Mouse (Mus musculus): Measurements from ENCODE around the gene 4933421I07Rik. TPM values are rescaled to one million over a fixed set of nuclear protein-coding genes. Genes with fewer than 3 reads are reported as not detected.

4933421I07Rik gene
- not detected in 2 replicates for total RNA-seq (2015; ENCODE audit: low replicate concordance)
- total RNA-seq (2017; ENCODE audit: low replicate concordance): not detected in 2 replicates

GRCm38 (mm10) chr7:42447850-42448249 is at the start of gene 4933421I07Rik:
Gene 4933421I07Rik (minus strand): TSS chr7:42448120.
- ATAC-seq (replicated peaks; ENCODE audit: low FRiP score, poor library complexity, severe bottlenecking): no peak

- no peak for ATAC-seq (replicated peaks; ENCODE audit: low FRiP score, poor library complexity, severe bottlenecking)
Observed at GRCm38 (mm10) chr7:42497356-42497755, 49.4 kb upstream of the 4933421I07Rik start.

- no peak for ATAC-seq (replicated peaks; ENCODE audit: low FRiP score, poor library complexity, severe bottlenecking)
Observed at GRCm38 (mm10) chr7:42496202-42496601, 48.3 kb upstream of the 4933421I07Rik start.

GRCm38 (mm10) chr7:42490859-42491258 is 42.9 kb upstream of the 4933421I07Rik start:
- no peak for ATAC-seq (replicated peaks; ENCODE audit: low FRiP score, poor library complexity, severe bottlenecking)

- ATAC-seq (replicated peaks; ENCODE audit: low FRiP score, poor library complexity, severe bottlenecking): no peak
Observed at GRCm38 (mm10) chr7:42490358-42490757, 42.4 kb upstream of the 4933421I07Rik start.

GRCm38 (mm10) chr7:42454640-42455039 is 6.7 kb upstream of the 4933421I07Rik start:
- ATAC-seq (replicated peaks; ENCODE audit: low FRiP score, poor library complexity, severe bottlenecking): no peak

GRCm38 (mm10) chr7:42450618-42451017 is 2.7 kb upstream of the 4933421I07Rik start:
- ATAC-seq (replicated peaks; ENCODE audit: low FRiP score, poor library complexity, severe bottlenecking): no peak

GRCm38 (mm10) chr7:42447352-42447751 is 568 bp downstream of the 4933421I07Rik start:
- no peak for ATAC-seq (replicated peaks; ENCODE audit: low FRiP score, poor library complexity, severe bottlenecking)

Other genes with a start within 250 kb of the 4933421I07Rik start
- gene Vmn2r61, start 188.1 kb downstream of the 4933421I07Rik start, total RNA-seq (2015; ENCODE audit: low replicate concordance): not detected in 2 replicates
- not detected in 2 replicates for gene Vmn2r61, start 188.1 kb downstream of the 4933421I07Rik start, total RNA-seq (2017; ENCODE audit: low replicate concordance)
- 15.1 and 15.5 TPM in 2 replicates for gene Zfp141, start 57.6 kb upstream of the 4933421I07Rik start, total RNA-seq (2015; ENCODE audit: low replicate concordance)
- gene Zfp141, start 57.6 kb upstream of the 4933421I07Rik start, total RNA-seq (2017; ENCODE audit: low replicate concordance): 1.7 and 12.8 TPM in 2 replicates
- gene Gm21028, start 130.5 kb upstream of the 4933421I07Rik start, total RNA-seq (2015; ENCODE audit: low replicate concordance): not detected in 2 replicates
- gene Gm21028, start 130.5 kb upstream of the 4933421I07Rik start, total RNA-seq (2017; ENCODE audit: low replicate concordance): not detected in 2 replicates
- gene Zfp977, start 144.4 kb upstream of the 4933421I07Rik start, total RNA-seq (2015; ENCODE audit: low replicate concordance): not detected in 2 replicates
- gene Zfp977, start 144.4 kb upstream of the 4933421I07Rik start, total RNA-seq (2017; ENCODE audit: low replicate concordance): not detected in 2 replicates
- gene Zfp976, start 194.5 kb upstream of the 4933421I07Rik start, total RNA-seq (2015; ENCODE audit: low replicate concordance): 1.1 TPM in 1 of 2 replicates, not detected in the other
- not detected in 2 replicates for gene Zfp976, start 194.5 kb upstream of the 4933421I07Rik start, total RNA-seq (2017; ENCODE audit: low replicate concordance)
- gene Zfp975, start 244.6 kb upstream of the 4933421I07Rik start, total RNA-seq (2015; ENCODE audit: low replicate concordance): 1.7 and 1.8 TPM in 2 replicates
- gene Zfp975, start 244.6 kb upstream of the 4933421I07Rik start, total RNA-seq (2017; ENCODE audit: low replicate concordance): 0.51 TPM in 1 of 2 replicates, not detected in the other